Mouse (Mus musculus): ENCODE results near the gene Mtmr3. TPM values are rescaled to one million over a fixed set of nuclear protein-coding genes. Genes with fewer than 3 reads are reported as not detected.
"Not testable (repeated sequence)": the region's sequence is repeated elsewhere in the genome, so short reads cannot be mapped to it uniquely, and the experiment has no call there.

Gene Mtmr3
- polyA plus RNA-seq, 1 experiment from 2014 or later, result 24.0 TPM

- H3K36me3 ChIP-seq (ENCODE audit: control insufficient read depth, insufficient read depth, low read length), result no peaks in the 10 kb centered on the region
- no peaks in the 10 kb centered on the region for H3K9me3 ChIP-seq (replicated peaks; ENCODE audit: control insufficient read depth, low read length)
- 82% methylated on average over 4 of the region's 4 CpGs for WGBS
- H3K9ac ChIP-seq (ENCODE audit: low read length), result no peak overlapping the region
- peaks cover 3% of the 10 kb centered on the region for H3K4me1 ChIP-seq (ENCODE audit: control insufficient read depth, insufficient read depth, low read length)
- H3K4me3 ChIP-seq (replicated peaks; ENCODE audit: low read length), result no peak overlapping the region
- ATAC-seq (ENCODE audit: insufficient read depth, low FRiP score), result no peak
- H3K27me3 ChIP-seq (ENCODE audit: control insufficient read depth, insufficient read depth, low read length), result no peaks in the 10 kb centered on the region
- no peak overlapping the region for H3K27ac ChIP-seq (ENCODE audit: low read length)
- 0 out of 2 replicates have a peak overlapping the region, but pooled peaks have one; percentile 10 for H3K4me2 ChIP-seq (ENCODE audit: low read depth, low read length)
Observed at GRCm38 (mm10) chr11:4591811-4592210, 2.9 kb downstream of the Mtmr3 start.

GRCm38 (mm10) chr11:4578682-4579081 is 16.0 kb downstream of the Mtmr3 start:
- H3K9ac ChIP-seq (ENCODE audit: low read length), result no peak overlapping the region
- no peak overlapping the region for H3K27ac ChIP-seq (ENCODE audit: low read length)
- no peaks in the 10 kb centered on the region for H3K9me3 ChIP-seq (replicated peaks; ENCODE audit: control insufficient read depth, low read length)
- no peaks in the 10 kb centered on the region for H3K36me3 ChIP-seq (ENCODE audit: control insufficient read depth, insufficient read depth, low read length)
- peaks cover 10% of the 10 kb centered on the region for H3K4me1 ChIP-seq (ENCODE audit: control insufficient read depth, insufficient read depth, low read length)
- ATAC-seq (ENCODE audit: insufficient read depth, low FRiP score), result no peak
- 54% methylated on average over 2 of the region's 2 CpGs for WGBS
- H3K4me3 ChIP-seq (replicated peaks; ENCODE audit: low read length), result no peak overlapping the region
- H3K27me3 ChIP-seq (ENCODE audit: control insufficient read depth, insufficient read depth, low read length), result no peaks in the 10 kb centered on the region
- H3K4me2 ChIP-seq (ENCODE audit: low read depth, low read length), result no peak overlapping the region

- no peak for ATAC-seq (ENCODE audit: insufficient read depth, low FRiP score)
- H3K9ac ChIP-seq (ENCODE audit: low read length), result no peak overlapping the region
- H3K4me2 ChIP-seq (ENCODE audit: low read depth, low read length), result no peak overlapping the region
- 87% methylated on average over 2 of the region's 2 CpGs for WGBS
- H3K36me3 ChIP-seq (ENCODE audit: control insufficient read depth, insufficient read depth, low read length), result no peaks in the 10 kb centered on the region
- no peaks in the 10 kb centered on the region for H3K9me3 ChIP-seq (replicated peaks; ENCODE audit: control insufficient read depth, low read length)
- H3K27me3 ChIP-seq (ENCODE audit: control insufficient read depth, insufficient read depth, low read length), result no peaks in the 10 kb centered on the region
- H3K4me1 ChIP-seq (ENCODE audit: control insufficient read depth, insufficient read depth, low read length), result peaks cover 10% of the 10 kb centered on the region
- H3K27ac ChIP-seq (ENCODE audit: low read length), result no peak overlapping the region
- no peak overlapping the region for H3K4me3 ChIP-seq (replicated peaks; ENCODE audit: low read length)
Observed at GRCm38 (mm10) chr11:4577079-4577478, 17.6 kb downstream of the Mtmr3 start.

DNA sequence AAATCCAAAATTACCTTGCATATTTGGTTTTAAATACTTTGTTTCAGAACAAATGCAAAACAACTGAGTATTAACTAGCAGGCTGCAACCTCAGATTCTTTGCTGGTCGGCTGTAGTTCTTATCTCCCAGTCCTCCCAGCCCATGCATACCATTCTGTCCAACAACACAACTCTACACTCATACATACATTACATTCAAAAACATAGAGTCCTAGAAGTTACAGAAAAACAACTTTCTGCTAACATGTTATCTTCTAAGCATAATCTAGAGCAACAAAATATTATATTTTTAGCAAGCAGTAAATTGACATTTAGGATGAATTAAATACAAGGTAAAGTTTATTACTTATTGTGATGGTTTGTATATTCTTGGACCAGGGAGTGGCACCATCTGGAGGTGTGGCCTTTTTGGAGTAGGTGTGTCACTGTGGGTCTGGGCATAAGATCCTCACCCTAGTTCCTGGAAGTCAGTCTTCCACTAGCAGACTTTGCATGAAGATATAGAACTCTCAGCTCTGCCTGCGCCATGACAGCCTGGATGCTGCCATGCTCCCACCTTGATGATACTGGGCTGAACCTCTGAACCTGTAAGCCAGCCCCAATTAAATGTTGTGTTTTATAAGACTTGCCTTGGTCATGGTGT is 18.5 kb downstream of the Mtmr3 start:
- H3K9me3 ChIP-seq (replicated peaks; ENCODE audit: control insufficient read depth, low read length); H3K4me3 ChIP-seq (replicated peaks; ENCODE audit: low read length); ATAC-seq (ENCODE audit: insufficient read depth, low FRiP score); H3K9ac ChIP-seq (ENCODE audit: low read length); H3K27ac ChIP-seq (ENCODE audit: low read length); H3K4me2 ChIP-seq (ENCODE audit: low read depth, low read length); H3K27me3 ChIP-seq (ENCODE audit: control insufficient read depth, insufficient read depth, low read length); H3K36me3 ChIP-seq (ENCODE audit: control insufficient read depth, insufficient read depth, low read length): not testable (repeated sequence)
- 70% methylated on average over 2 of the region's 2 CpGs for WGBS
- H3K4me1 ChIP-seq (ENCODE audit: control insufficient read depth, insufficient read depth, low read length), result peaks cover 13% of the 10 kb centered on the region

- peaks cover 9% of the 10 kb centered on the region for H3K4me1 ChIP-seq (ENCODE audit: control insufficient read depth, insufficient read depth, low read length)
- no peak for ATAC-seq (ENCODE audit: insufficient read depth, low FRiP score)
- no peak overlapping the region for H3K27ac ChIP-seq (ENCODE audit: low read length)
- no peaks in the 10 kb centered on the region for H3K9me3 ChIP-seq (replicated peaks; ENCODE audit: control insufficient read depth, low read length)
- no peaks in the 10 kb centered on the region for H3K27me3 ChIP-seq (ENCODE audit: control insufficient read depth, insufficient read depth, low read length)
- H3K4me3 ChIP-seq (replicated peaks; ENCODE audit: low read length), result no peak overlapping the region
- WGBS, result 57% methylated on average over 4 of the region's 4 CpGs
- H3K36me3 ChIP-seq (ENCODE audit: control insufficient read depth, insufficient read depth, low read length), result no peaks in the 10 kb centered on the region
- no peak overlapping the region for H3K4me2 ChIP-seq (ENCODE audit: low read depth, low read length)
- H3K9ac ChIP-seq (ENCODE audit: low read length), result no peak overlapping the region
Observed at GRCm38 (mm10) chr11:4571491-4571901, 23.2 kb downstream of the Mtmr3 start.

- H3K9ac ChIP-seq (ENCODE audit: low read length), result no peak overlapping the region
- WGBS, result 91% methylated on average over 6 of the region's 6 CpGs
- H3K27ac ChIP-seq (ENCODE audit: low read length), result no peak overlapping the region
Observed at GRCm38 (mm10) chr11:4566333-4566732, 28.3 kb downstream of the Mtmr3 start.

GRCm38 (mm10) chr11:4565545-4565944 is 29.1 kb downstream of the Mtmr3 start:
- Histone ChIP-seq H3K9ac (ENCODE audit: low read length) (no peak overlapping the region), H3K4me2 (ENCODE audit: low read depth, low read length) (no peak overlapping the region), H3K4me3 (replicated peaks; ENCODE audit: low read length) (no peak overlapping the region), H3K27me3 (ENCODE audit: control insufficient read depth, insufficient read depth, low read length) (no peaks in the 10 kb centered on the region), H3K27ac (ENCODE audit: low read length) (no peak overlapping the region), H3K36me3 (ENCODE audit: control insufficient read depth, insufficient read depth, low read length) (no peaks in the 10 kb centered on the region), H3K4me1 (ENCODE audit: control insufficient read depth, insufficient read depth, low read length) (no peaks in the 10 kb centered on the region), H3K9me3 (replicated peaks; ENCODE audit: control insufficient read depth, low read length) (no peaks in the 10 kb centered on the region)
- ATAC-seq (ENCODE audit: insufficient read depth, low FRiP score), result no peak
- 78% methylated on average over 2 of the region's 2 CpGs for WGBS

More at GRCm38 (mm10) chr11:4566333-4566732, 28.3 kb downstream of the Mtmr3 start:
- H3K4me3 ChIP-seq (replicated peaks; ENCODE audit: low read length), result no peak overlapping the region
- H3K4me1 ChIP-seq (ENCODE audit: control insufficient read depth, insufficient read depth, low read length), result no peaks in the 10 kb centered on the region
- ATAC-seq (ENCODE audit: insufficient read depth, low FRiP score), result no peak
- no peaks in the 10 kb centered on the region for H3K27me3 ChIP-seq (ENCODE audit: control insufficient read depth, insufficient read depth, low read length)
- no peaks in the 10 kb centered on the region for H3K36me3 ChIP-seq (ENCODE audit: control insufficient read depth, insufficient read depth, low read length)
- no peak overlapping the region for H3K4me2 ChIP-seq (ENCODE audit: low read depth, low read length)
- H3K9me3 ChIP-seq (replicated peaks; ENCODE audit: control insufficient read depth, low read length), result no peaks in the 10 kb centered on the region

- Histone ChIP-seq H3K9me3 (replicated peaks; ENCODE audit: control insufficient read depth, low read length) (no peaks in the 10 kb centered on the region), H3K4me3 (replicated peaks; ENCODE audit: low read length) (no peak overlapping the region), H3K27ac (ENCODE audit: low read length) (no peak overlapping the region), H3K4me1 (ENCODE audit: control insufficient read depth, insufficient read depth, low read length) (no peaks in the 10 kb centered on the region), H3K9ac (ENCODE audit: low read length) (no peak overlapping the region), H3K27me3 (ENCODE audit: control insufficient read depth, insufficient read depth, low read length) (no peaks in the 10 kb centered on the region), H3K4me2 (ENCODE audit: low read depth, low read length) (no peak overlapping the region), H3K36me3 (ENCODE audit: control insufficient read depth, insufficient read depth, low read length) (no peaks in the 10 kb centered on the region)
- ATAC-seq (ENCODE audit: insufficient read depth, low FRiP score), result no peak
- 88% methylated on average over 2 of the region's 2 CpGs for WGBS
Observed at GRCm38 (mm10) chr11:4553274-4554063, 41.2 kb downstream of the Mtmr3 start.

DNA sequence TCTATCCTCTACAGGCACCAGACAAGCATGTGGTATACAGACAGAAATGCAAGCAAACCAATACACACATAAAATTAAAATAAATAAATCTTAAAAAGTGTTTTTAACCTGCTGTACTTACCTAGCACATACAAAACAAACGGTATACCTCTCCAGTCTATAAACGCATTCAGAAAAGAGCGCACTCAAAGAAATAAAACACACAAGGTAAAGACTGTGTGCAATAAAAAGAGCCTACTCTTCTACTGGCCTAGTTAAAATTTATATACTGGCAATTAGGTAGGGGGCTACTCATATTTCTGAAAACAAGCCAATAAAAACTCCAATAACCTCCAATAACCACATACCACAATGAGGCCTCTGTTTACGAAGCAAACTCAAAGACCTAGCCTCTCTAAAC is 47.1 kb downstream of the Mtmr3 start:
- Histone ChIP-seq H3K4me3 (replicated peaks; ENCODE audit: low read length) (no peak overlapping the region), H3K9me3 (replicated peaks; ENCODE audit: control insufficient read depth, low read length) (no peaks in the 10 kb centered on the region), H3K4me2 (ENCODE audit: low read depth, low read length) (no peak overlapping the region), H3K27me3 (ENCODE audit: control insufficient read depth, insufficient read depth, low read length) (no peaks in the 10 kb centered on the region), H3K36me3 (ENCODE audit: control insufficient read depth, insufficient read depth, low read length) (no peaks in the 10 kb centered on the region), H3K4me1 (ENCODE audit: control insufficient read depth, insufficient read depth, low read length) (no peaks in the 10 kb centered on the region; the same call in 1 of the 2 replicates), H3K9ac (ENCODE audit: low read length) (no peak overlapping the region), H3K27ac (ENCODE audit: low read length) (no peak overlapping the region)
- 90% methylated on average over 4 of the region's 4 CpGs for WGBS
- no peak for ATAC-seq (ENCODE audit: insufficient read depth, low FRiP score)

Measured in stomach, embryonic 16.5 days (tissue).